Mouse (Mus musculus): Measurements from ENCODE around the gene Gm20388. TPM values are rescaled to one million over a fixed set of nuclear protein-coding genes. Genes with fewer than 3 reads are reported as not detected.
"Not testable (repeated sequence)": the region's sequence is repeated elsewhere in the genome, so short reads cannot be mapped to it uniquely, and the experiment has no call there.

The Gm20388 gene
- polyA plus RNA-seq, 1 experiment from 2014 or later, result 2.5 TPM

- peaks cover 82% of the 10 kb centered on the region for H3K4me1 ChIP-seq
- H3K9me3 ChIP-seq (replicated peaks), result no peaks in the 10 kb centered on the region
- H3K4me3 ChIP-seq, result no peak overlapping the region
- H3K36me3 ChIP-seq, result peaks cover 4% of the 10 kb centered on the region; the same call in 1 of the 2 replicates
- H3K27ac ChIP-seq, result peak overlapping the region; percentile 53
- no peaks in the 10 kb centered on the region for H3K27me3 ChIP-seq (ENCODE audit: low read depth, poor library complexity, severe bottlenecking)
- no peak for DNase-seq (ENCODE audit: low spot score)
- WGBS, result 87% methylated on average over 4 of the region's 4 CpGs
Measured at GRCm38 (mm10) chr8:120333681-120334080, 423.0 kb downstream of the Gm20388 start.

GRCm38 (mm10) chr8:120334261-120334660 lies 423.6 kb downstream of the Gm20388 start:
- not testable (repeated sequence) for H3K27me3 ChIP-seq (ENCODE audit: low read depth, poor library complexity, severe bottlenecking); DNase-seq (ENCODE audit: low spot score); H3K36me3 ChIP-seq; H3K4me3 ChIP-seq; H3K9me3 ChIP-seq (replicated peaks)
- WGBS, result 55% methylated on average over 3 of the region's 3 CpGs
- Histone ChIP-seq H3K4me1 (peaks cover 80% of the 10 kb centered on the region), H3K27ac (peak overlapping the region; percentile 83)

GRCm38 (mm10) chr8:120334878-120335261 lies 424.2 kb downstream of the Gm20388 start:
- H3K9me3 ChIP-seq (replicated peaks), result no peaks in the 10 kb centered on the region
- H3K27ac ChIP-seq, result peak overlapping the region; percentile 83
- 0 out of 2 replicates have a peak, but pooled peaks cover 2% of the 10 kb centered on the region for H3K27me3 ChIP-seq (ENCODE audit: low read depth, poor library complexity, severe bottlenecking)
- 10% methylated on average over 5 of the region's 5 CpGs for WGBS
- H3K4me3 ChIP-seq, result no peak overlapping the region
- peaks cover 80% of the 10 kb centered on the region for H3K4me1 ChIP-seq
- peak; percentile 58 for DNase-seq (ENCODE audit: low spot score)
- H3K36me3 ChIP-seq, result peaks cover 6% of the 10 kb centered on the region; the same call in 1 of the 2 replicates

GRCm38 (mm10) chr8:120335262-120336086 lies 424.8 kb downstream of the Gm20388 start:
- H3K36me3 ChIP-seq, result peaks cover 6% of the 10 kb centered on the region; the same call in 1 of the 2 replicates

GRCm38 (mm10) chr8:120336087-120336380 lies 425.4 kb downstream of the Gm20388 start:
- H3K36me3 ChIP-seq, result peaks cover 6% of the 10 kb centered on the region; the same call in 1 of the 2 replicates
- 0 out of 2 replicates have a peak, but pooled peaks cover 4% of the 10 kb centered on the region for H3K27me3 ChIP-seq (ENCODE audit: low read depth, poor library complexity, severe bottlenecking)
- H3K4me3 ChIP-seq, result peak overlapping the region; percentile 39
- peak; percentile 50 for DNase-seq (ENCODE audit: low spot score)
- peak overlapping the region; percentile 83 for H3K27ac ChIP-seq
- under 1% methylated on average over 9 of the region's 9 CpGs for WGBS
- no peaks in the 10 kb centered on the region for H3K9me3 ChIP-seq (replicated peaks)
- H3K4me1 ChIP-seq, result peaks cover 86% of the 10 kb centered on the region

More at GRCm38 (mm10) chr8:120335262-120336086, 424.8 kb downstream of the Gm20388 start:
- H3K27me3 ChIP-seq (ENCODE audit: low read depth, poor library complexity, severe bottlenecking), result 0 out of 2 replicates have a peak, but pooled peaks cover 4% of the 10 kb centered on the region
- WGBS, result 1% methylated on average over 17 of the region's 17 CpGs
- peak overlapping the region; percentile 39 for H3K4me3 ChIP-seq
- H3K27ac ChIP-seq, result peak overlapping the region; percentile 83
- no peaks in the 10 kb centered on the region for H3K9me3 ChIP-seq (replicated peaks)
- peak; percentile 64 for DNase-seq (ENCODE audit: low spot score)
- peaks cover 85% of the 10 kb centered on the region for H3K4me1 ChIP-seq

GRCm38 (mm10) chr8:120336909-120337555 lies 426.4 kb downstream of the Gm20388 start:
- Histone ChIP-seq H3K9me3 (replicated peaks) (no peaks in the 10 kb centered on the region), H3K27ac (peak overlapping the region; percentile 83), H3K4me3 (no peak overlapping the region), H3K36me3 (peaks cover 6% of the 10 kb centered on the region; the same call in 1 of the 2 replicates), H3K4me1 (peaks cover 86% of the 10 kb centered on the region), H3K27me3 (ENCODE audit: low read depth, poor library complexity, severe bottlenecking) (0 out of 2 replicates have a peak, but pooled peaks cover 4% of the 10 kb centered on the region)
- 46% methylated on average over 5 of the region's 5 CpGs for WGBS
- DNase-seq (ENCODE audit: low spot score), result no peak

GRCm38 (mm10) chr8:120337627-120338026 lies 427.0 kb downstream of the Gm20388 start:
- Histone ChIP-seq H3K27ac (peak overlapping the region; percentile 83; the same call in 1 of the 2 replicates), H3K4me1 (peaks cover 86% of the 10 kb centered on the region), H3K27me3 (ENCODE audit: low read depth, poor library complexity, severe bottlenecking) (0 out of 2 replicates have a peak, but pooled peaks cover 4% of the 10 kb centered on the region), H3K4me3 (no peak overlapping the region), H3K9me3 (replicated peaks) (no peaks in the 10 kb centered on the region), H3K36me3 (peaks cover 6% of the 10 kb centered on the region; the same call in 1 of the 2 replicates)
- WGBS, result 57% methylated on average over 5 of the region's 5 CpGs
- DNase-seq (ENCODE audit: low spot score), result no peak

- H3K4me1 ChIP-seq, result peaks cover 92% of the 10 kb centered on the region
- H3K27me3 ChIP-seq (ENCODE audit: low read depth, poor library complexity, severe bottlenecking), result 0 out of 2 replicates have a peak, but pooled peaks cover 4% of the 10 kb centered on the region
- H3K4me3 ChIP-seq, result no peak overlapping the region
- no peak for DNase-seq (ENCODE audit: low spot score)
- H3K27ac ChIP-seq, result no peak overlapping the region
- peaks cover 6% of the 10 kb centered on the region; the same call in 1 of the 2 replicates for H3K36me3 ChIP-seq
- no peaks in the 10 kb centered on the region for H3K9me3 ChIP-seq (replicated peaks)
- 92% methylated on average over 7 of the region's 7 CpGs for WGBS
Measured at GRCm38 (mm10) chr8:120338678-120339077, 428.0 kb downstream of the Gm20388 start.

GRCm38 (mm10) chr8:120339743-120340142 lies 429.1 kb downstream of the Gm20388 start:
- Histone ChIP-seq H3K4me1 (peaks cover 95% of the 10 kb centered on the region), H3K27ac (peak overlapping the region; percentile 57)

GRCm38 (mm10) chr8:120341124-120341523 lies 430.5 kb downstream of the Gm20388 start:
- 82% methylated on average over 10 of the region's 10 CpGs for WGBS
- peaks cover 6% of the 10 kb centered on the region; the same call in 1 of the 2 replicates for H3K36me3 ChIP-seq
- DNase-seq (ENCODE audit: low spot score), result no peak
- no peak overlapping the region for H3K4me3 ChIP-seq
- H3K4me1 ChIP-seq, result peaks cover 94% of the 10 kb centered on the region
- H3K9me3 ChIP-seq (replicated peaks), result no peaks in the 10 kb centered on the region
- 0 out of 2 replicates have a peak, but pooled peaks cover 4% of the 10 kb centered on the region for H3K27me3 ChIP-seq (ENCODE audit: low read depth, poor library complexity, severe bottlenecking)
- H3K27ac ChIP-seq, result peak overlapping the region; percentile 40; the same call in 1 of the 2 replicates

More at GRCm38 (mm10) chr8:120339743-120340142, 429.1 kb downstream of the Gm20388 start:
- 0 out of 2 replicates have a peak, but pooled peaks cover 4% of the 10 kb centered on the region for H3K27me3 ChIP-seq (ENCODE audit: low read depth, poor library complexity, severe bottlenecking)
- WGBS, result 72% methylated on average over 7 of the region's 8 CpGs
- DNase-seq (ENCODE audit: low spot score), result no peak
- peaks cover 6% of the 10 kb centered on the region; the same call in 1 of the 2 replicates for H3K36me3 ChIP-seq
- no peak overlapping the region for H3K4me3 ChIP-seq
- H3K9me3 ChIP-seq (replicated peaks), result no peaks in the 10 kb centered on the region

- H3K36me3 ChIP-seq, result peaks cover 6% of the 10 kb centered on the region; the same call in 1 of the 2 replicates
- peak overlapping the region; percentile 50; the same call in 1 of the 2 replicates for H3K27ac ChIP-seq
- 76% methylated on average over 7 of the region's 7 CpGs for WGBS
- no peak for DNase-seq (ENCODE audit: low spot score)
- H3K4me1 ChIP-seq, result peaks cover 94% of the 10 kb centered on the region
- H3K9me3 ChIP-seq (replicated peaks), result no peaks in the 10 kb centered on the region
- no peak overlapping the region for H3K4me3 ChIP-seq
- 0 out of 2 replicates have a peak, but pooled peaks cover 9% of the 10 kb centered on the region for H3K27me3 ChIP-seq (ENCODE audit: low read depth, poor library complexity, severe bottlenecking)
Measured at GRCm38 (mm10) chr8:120342847-120343548, 432.4 kb downstream of the Gm20388 start.

GRCm38 (mm10) chr8:120343582-120343981 lies 432.9 kb downstream of the Gm20388 start:
- H3K36me3 ChIP-seq, result peaks cover 3% of the 10 kb centered on the region; the same call in 1 of the 2 replicates
- H3K27me3 ChIP-seq (ENCODE audit: low read depth, poor library complexity, severe bottlenecking), result 0 out of 2 replicates have a peak, but pooled peaks cover 9% of the 10 kb centered on the region
- H3K9me3 ChIP-seq (replicated peaks), result no peaks in the 10 kb centered on the region
- 86% methylated on average over 12 of the region's 12 CpGs for WGBS
- no peak for DNase-seq (ENCODE audit: low spot score)
- H3K27ac ChIP-seq, result peak overlapping the region; percentile 50; the same call in 1 of the 2 replicates
- peaks cover 94% of the 10 kb centered on the region for H3K4me1 ChIP-seq
- H3K4me3 ChIP-seq, result no peak overlapping the region
